Mouse (Mus musculus) cerebellum, postnatal 4 days (tissue): ENCODE measurements around the gene Ube2v1.
A peak's percentile ranks its signal among the peaks of the same experiment; 100 is the strongest.

ENCODE experiments used
- DNase-seq, 2 experiments: peaks; one replicate each; pipeline ENCODE4 v3.0.0; 2022; ENCODE audit warnings: low spot score in 2 of 2, mixed read lengths in 1 of 2

Gene Ube2v1

GRCm38 (mm10) chr2:167563035-167563434 lies 68.9 kb downstream of the Ube2v1 start:
- DNase-seq, result no peak

- peak in 1 of 2 experiments; percentile 48 for DNase-seq
These were observed 69.8 kb downstream of the Ube2v1 start for GRCm38 (mm10) chr2:167562101-167562500.

- no peak for DNase-seq
These were observed 72.5 kb downstream of the Ube2v1 start for GRCm38 (mm10) chr2:167559413-167559812.
